Mouse (Mus musculus) thymus, postnatal 0 days (tissue): ENCODE results near the gene Zyx. TPM values are rescaled to one million over a fixed set of nuclear protein-coding genes. Genes with fewer than 3 reads are reported as not detected.
A peak's percentile ranks its signal among the peaks of the same experiment; 100 is the strongest.

ENCODE experiments used
- DNase-seq: peaks from one replicate; pipeline ENCODE4 v3.0.0-alpha.2; 2015; ENCODE audit warnings: low spot score
- polyA plus RNA-seq: library from polyadenylated mRNA; unstranded; fragments of >200 nt; fragmentation: Nextera tagmentation; extraction: Ambion mirVana; gene quantifications from 2 replicates; pipeline ENCODE4 v1.2.1, GENCODE M21; 2015

Gene Zyx
- polyA plus RNA-seq, 1 experiment from 2014 or later, result 60.7 TPM

DNA sequence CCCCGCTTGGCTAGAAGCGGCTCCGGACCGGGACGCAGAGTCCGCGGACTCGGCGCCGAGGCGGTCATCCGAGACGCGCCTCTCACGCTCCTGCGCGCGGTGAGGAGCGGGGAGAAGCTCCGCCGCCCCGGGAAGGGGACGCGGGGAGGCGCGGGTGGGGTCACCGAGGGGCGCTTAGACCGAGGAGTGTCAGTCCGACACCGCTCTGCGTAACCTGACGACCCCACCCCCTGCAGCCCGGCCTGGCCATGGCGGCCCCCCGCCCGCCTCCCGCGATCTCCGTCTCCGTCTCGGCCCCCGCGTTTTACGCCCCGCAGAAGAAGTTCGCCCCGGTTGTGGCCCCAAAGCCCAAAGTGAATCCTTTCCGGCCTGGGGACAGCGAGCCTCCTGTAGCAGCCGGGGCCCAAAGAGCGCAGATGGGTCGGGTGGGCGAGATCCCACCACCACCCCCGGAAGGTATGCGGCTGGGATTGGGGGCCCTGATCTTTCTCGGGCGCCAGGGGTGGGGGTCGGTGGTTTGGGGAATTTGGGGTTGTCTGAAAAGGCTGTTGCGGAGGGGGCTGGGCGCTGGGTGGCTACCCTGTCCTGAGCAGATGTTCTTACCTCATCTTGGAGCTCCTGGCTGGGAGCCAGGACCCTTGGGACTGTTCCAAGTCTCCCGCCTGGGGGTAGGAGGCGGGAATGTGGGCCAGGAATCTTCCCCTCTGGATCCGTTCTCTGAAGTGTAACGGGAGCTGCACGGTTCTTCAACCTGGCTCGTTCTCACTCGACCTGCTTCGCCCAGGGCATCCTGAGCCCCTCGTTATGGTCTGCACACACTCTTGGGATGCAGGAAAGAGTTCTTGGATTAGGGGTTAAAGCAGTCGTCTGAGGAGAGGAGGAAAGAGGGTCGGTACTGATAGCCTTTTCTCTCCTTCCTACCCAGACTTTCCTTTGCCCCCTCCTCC, 864 bp downstream of the Zyx start:
- peak; percentile 32 for DNase-seq

DNA sequence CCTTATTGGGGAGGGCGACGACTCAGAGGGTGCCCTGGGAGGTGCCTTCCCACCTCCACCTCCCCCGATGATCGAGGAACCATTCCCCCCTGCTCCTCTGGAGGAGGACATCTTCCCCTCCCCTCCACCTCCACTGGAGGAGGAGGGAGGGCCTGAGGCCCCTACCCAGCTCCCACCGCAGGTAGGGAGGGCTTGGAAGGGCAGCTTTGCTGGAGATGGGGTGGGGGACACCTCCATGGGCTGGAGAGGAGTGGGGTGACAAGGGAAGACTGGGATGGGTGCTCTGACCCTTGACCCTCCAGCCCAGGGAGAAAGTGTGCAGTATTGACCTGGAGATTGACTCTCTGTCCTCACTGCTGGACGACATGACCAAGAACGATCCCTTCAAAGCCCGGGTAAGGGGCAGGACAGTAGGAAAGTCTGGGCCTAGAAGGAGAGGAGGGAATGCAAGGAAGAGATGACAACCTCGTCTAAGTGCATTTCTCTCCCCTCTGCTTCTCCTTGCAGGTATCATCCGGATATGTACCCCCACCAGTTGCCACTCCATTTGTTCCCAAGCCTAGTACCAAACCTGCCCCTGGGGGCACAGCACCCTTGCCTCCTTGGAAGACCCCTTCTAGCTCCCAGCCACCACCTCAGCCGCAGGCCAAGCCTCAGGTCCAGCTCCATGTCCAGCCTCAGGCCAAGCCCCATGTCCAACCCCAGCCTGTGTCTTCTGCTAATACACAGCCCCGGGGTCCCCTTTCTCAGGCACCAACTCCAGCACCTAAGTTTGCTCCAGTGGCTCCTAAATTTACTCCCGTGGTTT, 1.7 kb downstream of the Zyx start:
- no peak for DNase-seq

DNA sequence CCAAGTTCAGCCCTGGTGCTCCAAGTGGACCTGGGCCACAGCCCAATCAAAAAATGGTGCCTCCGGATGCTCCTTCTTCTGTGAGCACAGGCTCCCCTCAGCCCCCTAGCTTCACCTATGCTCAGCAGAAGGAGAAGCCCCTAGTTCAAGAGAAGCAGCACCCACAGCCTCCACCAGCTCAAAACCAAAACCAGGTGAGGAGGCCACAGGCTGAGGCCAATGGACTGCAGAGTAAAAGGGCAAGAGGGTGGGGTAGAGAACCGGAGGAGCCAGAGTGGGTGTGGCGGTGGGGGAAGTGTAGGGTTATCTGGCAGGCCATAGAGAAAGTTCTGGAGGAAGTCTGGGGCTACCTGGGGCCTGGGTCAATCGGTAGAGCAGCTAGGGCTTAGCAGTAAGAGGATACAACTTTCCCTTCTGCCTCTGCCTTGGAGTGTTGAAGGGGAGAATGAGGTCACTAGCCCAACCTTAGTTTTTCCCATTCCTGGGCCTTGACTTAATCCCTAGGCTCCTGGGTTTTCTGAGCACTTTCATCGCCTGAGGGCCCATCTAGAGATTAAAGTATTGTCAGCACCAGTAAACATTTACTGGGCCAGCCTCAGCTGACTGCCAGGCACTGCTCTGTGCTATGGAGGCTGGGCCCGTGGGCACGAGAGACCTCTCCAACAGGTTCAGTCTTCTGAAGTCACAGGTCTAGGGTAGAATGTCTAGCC, 2.5 kb downstream of the Zyx start:
- no peak for DNase-seq

DNA sequence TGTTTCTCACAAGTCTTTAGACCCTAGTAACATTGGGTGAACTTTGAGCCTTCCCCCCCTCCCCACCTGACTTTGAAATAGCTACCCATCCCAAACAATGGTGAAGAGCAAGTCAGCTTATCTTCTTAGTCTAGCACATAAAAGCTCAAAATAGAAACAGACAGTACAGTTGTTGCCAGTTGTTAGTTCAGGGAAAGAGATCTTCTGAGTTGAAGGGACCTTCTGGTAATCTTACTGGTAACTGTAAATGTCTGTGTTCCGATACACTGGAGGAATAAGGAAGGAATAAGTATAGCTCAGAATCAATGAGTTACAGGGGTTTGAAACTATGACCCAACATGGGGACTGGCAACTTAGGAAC, 3.0 kb downstream of the Zyx start:
- no peak for DNase-seq

DNA sequence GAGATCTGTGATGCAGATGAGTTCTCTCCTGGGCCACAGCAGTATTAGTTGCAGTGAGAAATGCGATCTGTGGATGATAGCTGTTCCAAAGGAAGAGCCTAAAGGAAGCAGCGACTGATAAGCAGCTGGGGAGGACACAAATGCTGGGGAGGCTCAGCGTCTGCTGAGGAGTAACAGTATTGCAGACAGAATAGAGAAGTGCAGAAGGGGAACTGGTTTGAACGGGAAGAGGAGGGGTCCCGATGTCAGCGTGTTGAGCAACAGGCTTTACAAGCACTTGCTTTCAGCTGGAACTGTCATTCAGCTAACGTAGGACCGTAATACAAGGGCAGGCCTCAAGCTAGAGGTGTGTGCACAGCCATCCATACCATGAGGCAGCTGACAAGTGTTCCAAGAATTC, 3.8 kb downstream of the Zyx start:
- DNase-seq, result no peak

DNA sequence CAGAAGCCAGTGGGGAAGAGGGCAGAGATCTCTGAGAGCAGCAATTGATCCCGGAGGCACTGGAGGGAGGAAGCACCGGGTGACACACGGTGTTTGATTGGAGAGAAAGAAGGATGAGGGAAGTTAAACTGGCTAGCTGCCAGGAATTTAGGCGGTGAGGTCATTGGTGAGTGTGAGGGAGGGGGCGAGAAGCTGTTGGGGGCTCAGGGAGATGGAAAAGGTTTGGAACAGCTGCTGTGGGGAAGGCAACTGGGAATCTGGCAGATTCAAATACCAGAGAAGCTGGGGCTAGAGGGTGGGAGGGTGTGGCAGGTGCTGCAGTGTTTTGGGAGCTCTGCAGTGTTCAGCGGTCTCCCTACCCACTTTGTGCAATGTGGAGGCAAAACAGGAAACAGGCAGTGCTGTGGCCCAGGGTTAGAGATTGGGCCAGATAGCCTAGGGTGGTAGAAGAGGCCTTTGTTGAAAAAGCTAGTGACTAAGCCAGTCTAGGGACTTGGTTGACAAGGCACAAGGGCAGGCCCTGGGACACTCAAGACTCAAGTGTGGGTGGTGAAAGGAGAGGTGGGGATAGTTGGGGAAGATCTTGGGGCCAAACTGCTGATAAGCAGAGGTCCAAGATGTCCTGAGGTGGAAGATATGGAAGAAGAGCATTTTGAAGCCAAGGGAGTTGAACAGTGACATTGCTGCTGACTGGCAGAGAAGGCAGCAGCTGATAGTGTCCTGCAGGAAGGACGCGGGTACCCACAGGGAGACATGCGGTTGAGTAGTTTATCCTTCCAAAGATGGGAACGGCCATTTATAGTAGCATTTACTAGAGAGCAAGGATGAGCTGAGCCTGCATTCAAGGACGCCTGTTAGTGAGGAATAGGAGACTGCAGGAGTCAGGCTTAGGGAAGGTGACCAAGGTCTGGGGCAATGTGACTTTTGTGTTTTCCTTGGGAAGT, 4.9 kb downstream of the Zyx start:
- peak; percentile 16 for DNase-seq

DNA sequence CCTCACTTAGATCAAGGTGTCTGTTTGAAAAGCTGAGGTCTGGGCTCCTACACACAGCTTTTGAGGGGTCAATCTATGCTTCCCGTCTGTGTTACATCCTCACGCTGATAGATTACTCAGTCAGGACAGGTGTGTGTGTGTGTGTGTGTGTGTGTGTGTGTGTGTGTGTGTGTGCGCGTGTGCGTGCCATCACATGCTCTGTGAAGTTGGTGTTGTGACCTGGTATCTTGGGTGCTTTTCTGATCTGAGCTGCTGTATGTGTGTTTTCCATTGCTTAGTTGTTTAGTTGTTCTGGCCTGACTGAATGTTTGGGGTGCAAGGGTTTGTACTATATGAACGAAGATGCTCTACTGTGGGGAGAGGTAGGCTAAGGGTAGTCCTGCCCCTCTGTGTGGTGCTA, 5.9 kb downstream of the Zyx start:
- DNase-seq, result no peak

DNA sequence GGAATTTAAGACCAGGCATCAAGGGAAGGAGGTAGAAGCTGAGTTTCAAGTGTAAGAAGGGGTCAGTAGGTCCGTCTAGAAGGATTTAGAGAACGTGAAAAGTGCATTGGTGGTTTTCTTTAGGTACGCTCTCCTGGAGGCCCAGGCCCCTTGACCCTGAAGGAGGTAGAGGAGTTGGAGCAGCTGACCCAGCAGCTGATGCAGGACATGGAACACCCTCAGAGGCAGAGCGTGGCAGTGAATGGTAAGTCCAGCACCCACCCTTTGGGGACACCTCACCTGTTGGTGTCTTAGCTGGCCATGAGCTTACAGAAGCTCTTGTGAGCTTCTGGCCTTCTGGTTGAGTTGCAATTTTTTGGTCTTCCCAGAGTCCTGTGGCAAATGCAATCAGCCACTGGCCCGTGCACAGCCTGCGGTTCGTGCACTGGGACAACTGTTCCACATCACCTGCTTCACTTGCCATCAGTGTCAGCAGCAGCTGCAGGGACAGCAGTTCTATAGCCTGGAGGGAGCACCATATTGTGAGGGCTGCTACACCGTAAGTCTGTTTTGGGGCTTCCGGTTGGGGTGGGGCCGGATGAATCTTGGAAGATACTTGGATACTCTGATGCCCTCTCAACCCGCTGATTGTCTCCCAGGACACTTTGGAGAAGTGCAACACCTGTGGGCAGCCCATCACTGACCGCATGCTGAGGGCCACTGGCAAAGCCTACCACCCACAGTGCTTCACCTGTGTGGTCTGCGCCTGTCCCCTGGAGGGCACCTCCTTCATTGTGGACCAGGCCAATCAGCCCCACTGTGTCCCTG, 6.6 kb downstream of the Zyx start:
- DNase-seq, result no peak

DNA sequence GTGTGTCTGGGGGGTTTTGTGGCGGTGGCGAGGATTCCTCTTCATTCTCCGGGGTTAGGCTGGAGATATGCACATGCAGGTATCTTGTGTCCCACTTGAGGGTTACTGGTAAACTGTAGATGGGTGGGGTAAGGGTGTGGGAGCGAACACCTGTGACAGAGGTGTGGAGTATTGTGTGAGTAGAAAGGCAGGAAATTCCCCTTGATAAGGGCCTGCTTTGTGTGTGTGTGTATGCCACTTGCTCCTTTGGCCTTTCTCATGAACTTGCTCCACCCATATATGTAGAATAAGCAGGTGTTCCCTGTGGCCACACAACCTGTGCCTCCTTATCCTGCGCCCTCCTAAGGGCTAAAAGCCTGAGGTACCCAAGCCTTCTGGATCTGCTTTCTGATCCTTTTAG, 7.5 kb downstream of the Zyx start:
- DNase-seq, result no peak

DNA sequence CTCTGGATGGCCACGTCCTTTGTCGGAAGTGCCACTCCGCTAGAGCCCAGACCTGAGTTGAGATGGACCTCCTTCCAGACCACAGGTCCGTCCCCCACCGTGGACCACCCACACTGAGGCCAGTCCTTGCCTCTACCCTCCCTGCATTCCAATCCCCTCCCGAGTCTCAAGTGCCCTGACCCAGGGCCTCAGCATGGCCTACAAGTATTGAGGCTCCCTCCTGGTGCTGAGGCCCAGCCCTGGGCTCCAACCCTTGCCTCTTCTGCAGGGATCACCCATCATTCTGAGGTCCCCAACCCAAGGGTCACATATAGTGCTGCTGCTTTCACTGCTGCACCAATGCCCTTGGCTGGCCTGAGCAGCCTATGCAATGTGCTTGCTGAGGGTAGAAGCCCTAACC, 8.5 kb downstream of the Zyx start:
- DNase-seq, result no peak

DNA sequence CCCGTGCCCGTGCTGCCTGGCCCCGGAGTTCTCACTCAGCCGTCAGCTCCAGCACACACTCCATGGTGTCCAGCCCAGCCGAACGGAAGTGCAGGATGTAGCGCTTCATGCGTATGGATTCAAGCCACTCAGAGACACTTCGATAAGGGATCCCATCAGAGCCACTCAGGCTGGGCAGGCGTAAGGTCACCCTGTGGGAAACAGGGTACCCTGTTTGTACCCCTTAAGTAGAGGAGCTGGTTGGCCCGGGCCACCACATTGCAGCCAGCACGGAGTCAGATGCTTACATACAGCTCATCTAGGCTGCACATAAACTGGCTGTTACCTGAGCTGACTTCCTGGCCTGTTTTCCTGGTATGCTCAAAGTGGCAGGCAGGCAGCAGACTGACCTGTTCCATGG, 9.5 kb downstream of the Zyx start:
- DNase-seq, result no peak

DNA sequence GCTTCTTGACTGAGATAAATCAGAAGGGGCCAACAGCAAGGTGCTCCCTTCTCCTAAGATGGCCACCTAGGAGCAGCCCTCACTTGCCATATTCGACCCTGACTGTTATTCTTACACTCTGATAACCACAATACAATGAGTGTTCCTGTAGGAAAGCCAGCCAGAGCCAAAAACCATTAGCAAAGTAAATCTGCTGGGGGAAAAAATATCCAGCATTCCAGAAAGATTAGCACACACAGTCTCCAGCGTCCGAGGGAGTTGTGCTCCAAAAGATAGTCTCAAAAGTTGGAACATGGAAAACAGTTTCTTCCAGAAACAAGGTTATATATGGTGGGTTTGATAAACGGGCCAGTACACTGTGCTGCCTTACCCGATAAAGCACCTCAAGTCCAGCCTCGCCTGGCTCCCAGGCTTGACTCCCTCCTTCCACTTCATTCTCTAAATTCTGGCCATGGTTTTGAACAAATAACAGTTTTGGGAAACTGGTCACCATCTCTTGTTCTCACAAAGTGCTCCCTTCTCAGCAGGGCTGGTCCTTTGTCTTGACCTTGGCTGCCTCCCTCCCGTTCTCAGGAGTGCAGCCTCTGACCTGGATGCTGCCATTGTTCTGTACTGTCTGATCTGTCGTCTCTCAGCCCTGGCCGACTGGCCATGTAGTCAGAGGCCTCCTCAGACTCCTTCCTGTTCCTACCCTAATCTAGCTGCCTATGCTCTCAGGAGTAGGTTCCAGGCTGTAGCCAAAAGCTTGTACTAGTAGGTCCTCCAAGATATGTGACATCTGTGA, 10.1 kb downstream of the Zyx start:
- DNase-seq, result no peak

DNA sequence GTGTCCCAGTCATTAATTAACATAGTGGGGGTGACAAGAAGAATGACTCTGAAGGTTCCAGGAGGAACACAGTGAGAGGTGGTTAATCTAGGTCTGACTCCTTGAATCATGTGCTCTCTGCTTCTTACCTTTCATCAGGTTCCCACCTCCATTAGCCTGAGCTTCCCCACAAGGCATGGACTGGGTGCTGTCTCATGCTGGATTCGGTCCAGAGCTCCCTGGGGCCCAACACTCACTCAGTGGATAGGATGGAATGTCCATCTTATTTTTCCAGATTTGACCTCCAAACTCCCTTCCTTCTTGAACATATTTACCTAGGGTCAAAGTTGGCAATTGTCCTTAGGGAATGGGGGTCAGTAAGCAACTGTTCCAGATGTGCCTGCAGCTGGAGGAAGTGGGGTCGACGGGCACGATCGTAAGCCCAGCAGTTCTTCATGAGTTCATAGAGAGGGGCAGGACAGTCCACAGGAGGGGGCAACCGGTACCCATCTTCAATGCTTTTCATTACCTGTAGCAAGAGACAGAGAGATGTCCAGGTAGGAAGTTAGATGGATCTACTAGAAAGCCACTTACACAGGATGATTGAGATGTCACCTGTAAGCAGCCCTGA, 10.9 kb downstream of the Zyx start:
- DNase-seq, result no peak

DNA sequence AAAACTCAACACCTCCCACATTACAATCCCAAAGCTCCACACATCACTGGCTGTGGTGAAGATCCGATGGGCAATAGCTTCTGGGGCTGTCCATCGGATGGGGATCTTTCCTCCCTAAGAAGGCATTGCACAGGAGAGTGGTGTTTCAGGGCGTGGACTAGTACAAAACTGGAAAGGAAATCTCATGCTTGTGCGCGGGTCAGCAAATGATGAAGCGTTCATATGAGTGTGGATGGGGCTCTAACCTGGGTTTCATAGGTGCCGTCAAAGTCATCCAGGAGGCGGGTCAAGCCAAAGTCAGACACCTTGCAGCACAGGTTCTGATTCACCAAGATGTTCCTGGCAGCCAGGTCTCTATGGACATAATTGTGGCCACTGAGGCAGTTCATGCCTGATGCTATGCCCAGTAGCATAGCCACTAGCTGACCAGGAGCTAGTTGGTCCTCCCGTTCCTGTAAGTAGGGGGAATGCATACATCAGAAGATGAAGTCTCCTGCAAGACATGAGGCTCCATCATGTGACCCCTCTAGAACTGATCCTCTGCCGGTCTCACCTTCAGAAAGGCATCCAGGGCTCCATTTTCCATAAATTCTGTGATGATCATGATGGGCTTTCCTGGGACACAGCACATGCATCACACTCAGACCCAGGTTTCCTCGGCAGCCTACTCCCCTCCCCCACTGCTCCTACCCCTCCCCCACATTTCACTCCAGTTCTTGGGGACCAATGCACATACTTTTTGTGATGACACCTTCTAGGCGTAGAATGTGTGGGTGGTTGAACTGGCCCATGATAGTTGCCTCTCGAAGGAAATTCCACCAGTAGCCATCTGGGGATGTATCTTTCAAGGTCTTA, 11.8 kb downstream of the Zyx start:
- DNase-seq, result no peak

DNA sequence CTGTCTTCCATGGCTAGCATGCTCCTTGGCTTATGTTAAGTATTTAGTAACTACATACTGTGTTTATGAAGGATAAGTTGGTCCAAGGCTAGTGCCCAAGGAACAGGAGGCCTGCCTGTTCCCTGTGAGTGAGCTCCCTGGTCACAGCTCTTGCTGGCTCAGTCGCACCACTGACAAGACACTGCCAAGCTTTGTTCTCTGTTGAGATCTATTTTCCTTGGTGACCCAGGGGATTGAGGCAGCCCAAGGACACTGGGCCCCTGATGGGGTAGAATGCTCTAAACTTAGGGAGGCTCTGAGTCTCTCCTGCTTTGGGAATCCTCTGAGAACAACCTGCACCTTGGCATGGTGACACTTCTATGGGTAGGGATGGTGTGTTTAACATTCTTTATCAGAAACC, 12.6 kb downstream of the Zyx start:
- DNase-seq, result no peak

DNA sequence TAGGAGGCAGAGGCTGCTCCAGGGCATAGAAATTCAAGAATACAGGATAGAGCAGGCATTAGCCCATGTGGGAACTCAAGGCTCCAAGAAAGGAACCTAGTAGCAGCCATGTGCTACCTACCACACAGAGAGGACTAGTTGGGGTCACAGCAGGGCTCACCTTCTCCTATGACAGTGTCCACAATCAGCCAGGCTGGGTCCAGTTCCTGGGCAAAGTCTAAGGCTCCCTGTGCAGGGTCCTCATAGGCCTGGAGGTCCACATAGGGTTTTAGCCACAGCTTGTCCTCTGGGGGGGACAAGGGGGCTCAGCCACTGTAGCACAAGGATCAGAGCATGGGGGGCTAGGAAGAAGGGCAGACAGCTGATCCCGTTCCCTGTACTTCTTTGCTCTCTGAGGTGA, 13.1 kb downstream of the Zyx start:
- DNase-seq, result no peak

DNA sequence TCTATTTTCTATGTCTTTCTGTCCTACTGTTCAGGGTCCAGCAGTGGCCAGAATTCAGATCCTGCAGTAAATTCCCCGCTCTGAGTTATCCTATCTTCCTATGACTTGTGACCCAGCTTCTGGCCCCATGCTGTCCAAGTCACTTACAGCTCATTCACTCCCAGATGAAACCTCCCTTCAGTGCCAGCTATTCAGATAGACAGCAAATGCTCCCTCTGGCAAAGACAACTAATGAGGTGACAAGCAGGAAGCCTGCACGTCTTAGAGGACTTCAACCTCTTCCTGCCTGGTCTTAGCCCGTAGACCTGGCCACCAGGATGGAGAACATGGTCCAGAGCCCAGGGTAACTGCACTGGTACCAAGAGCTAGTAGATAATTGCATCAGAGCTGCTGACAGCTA, 13.5 kb downstream of the Zyx start:
- DNase-seq, result no peak

DNA sequence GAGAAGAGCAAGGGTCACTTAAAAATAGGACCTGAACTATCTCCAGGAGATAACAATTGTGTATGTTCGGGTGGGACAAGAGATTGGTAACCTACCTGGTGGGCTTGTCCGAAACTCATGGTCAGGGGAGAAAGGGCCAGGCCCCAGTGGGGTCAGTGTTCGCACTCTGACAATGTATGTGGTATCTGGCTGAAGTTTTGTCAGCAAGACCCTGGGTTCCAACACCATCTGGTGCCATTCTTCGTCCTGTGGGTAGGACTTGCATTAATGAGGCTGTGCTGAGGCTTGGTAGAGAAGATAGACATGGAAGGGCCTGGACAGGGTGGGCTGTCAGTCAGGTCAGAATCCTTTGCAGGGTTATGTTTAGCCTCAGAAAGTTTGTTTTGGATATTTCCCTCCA, 14.6 kb downstream of the Zyx start:
- DNase-seq, result no peak
